Mouse (Mus musculus): Measurements from ENCODE around the gene Robo3. TPM values are rescaled to one million over a fixed set of nuclear protein-coding genes. Genes with fewer than 3 reads are reported as not detected.
A peak's percentile ranks its signal among the peaks of the same experiment; 100 is the strongest.

Robo3 gene
- total and polyA plus RNA-seq, 3 experiments, result 0.29 TPM; not detected in 2

GRCm38 (mm10) chr9:37420676-37421075 is 12.4 kb downstream of the Robo3 start:
- intact Hi-C loops (cut with DNase I), result loop anchor here (2.0 to 5.0 kb wide), 3 partner anchors 14 to 73 kb away; partner anchors contain the start of gene Ccdc15
- Histone ChIP-seq H3K9ac (ENCODE audit: low read depth, low read length) (no peak overlapping the region), H3K79me2 (replicated peaks; ENCODE audit: control insufficient read depth, insufficient read depth, low read length) (no peaks in the 10 kb centered on the region), H3K27ac (no peak overlapping the region), H3K36me3 (ENCODE audit: control insufficient read depth, insufficient read depth, low read length) (no peaks in the 10 kb centered on the region), H3K4me3 (peak overlapping the region; percentile 25), H3K4me1 (ENCODE audit: control insufficient read depth, insufficient read depth, low read length) (no peaks in the 10 kb centered on the region), H3K27me3 (ENCODE audit: control insufficient read depth, insufficient read depth, low read length) (no peaks in the 10 kb centered on the region)
- WGBS, result under 1% methylated on average over 27 of the region's 27 CpGs
- TF ChIP-seq CTCF (IDR thresholded peaks at IDR 0.05) (peak; percentile 76), EP300 (IDR thresholded peaks at IDR 0.05; ENCODE audit: insufficient read depth, low read depth, low read length) (no peak)
- peak; percentile 84 to 89 for DNase-seq

- 57% methylated on average over 4 of the region's 4 CpGs for WGBS
- intact Hi-C loops (cut with DNase I), result no loop called here
Measured at GRCm38 (mm10) chr9:37418791-37419190, 14.3 kb downstream of the Robo3 start.

GRCm38 (mm10) chr9:37414666-37415065 is 18.4 kb downstream of the Robo3 start:
- intact Hi-C loops (cut with DNase I), result no loop called here
- TF ChIP-seq CTCF (IDR thresholded peaks at IDR 0.05) (no peak), EP300 (IDR thresholded peaks at IDR 0.05; ENCODE audit: insufficient read depth, low read depth, low read length) (no peak), POLR2A (IDR thresholded peaks at IDR 0.05; ENCODE audit: insufficient read depth, low read depth, low read length) (no peak)
- Histone ChIP-seq H3K36me3 (ENCODE audit: control insufficient read depth, insufficient read depth, low read length) (peaks cover 5% of the 10 kb centered on the region), H3K27ac (no peak overlapping the region; the same call in 1 of the 2 replicates), H3K27me3 (ENCODE audit: control insufficient read depth, insufficient read depth, low read length) (no peaks in the 10 kb centered on the region), H3K79me2 (replicated peaks; ENCODE audit: control insufficient read depth, insufficient read depth, low read length) (no peaks in the 10 kb centered on the region), H3K4me1 (ENCODE audit: control insufficient read depth, insufficient read depth, low read length) (no peaks in the 10 kb centered on the region), H3K4me3 (no peak overlapping the region), H3K9ac (ENCODE audit: low read depth, low read length) (no peak overlapping the region)
- DNase-seq, result no peak
- WGBS, result 54% methylated on average over 3 of the region's 3 CpGs

More at GRCm38 (mm10) chr9:37418791-37419190, 14.3 kb downstream of the Robo3 start:
- Histone ChIP-seq H3K9ac (ENCODE audit: low read depth, low read length) (no peak overlapping the region), H3K27ac (no peak overlapping the region), H3K4me1 (ENCODE audit: control insufficient read depth, insufficient read depth, low read length) (no peaks in the 10 kb centered on the region), H3K4me3 (no peak overlapping the region), H3K79me2 (replicated peaks; ENCODE audit: control insufficient read depth, insufficient read depth, low read length) (no peaks in the 10 kb centered on the region), H3K36me3 (ENCODE audit: control insufficient read depth, insufficient read depth, low read length) (no peaks in the 10 kb centered on the region), H3K27me3 (ENCODE audit: control insufficient read depth, insufficient read depth, low read length) (no peaks in the 10 kb centered on the region)
- no peak for TF ChIP-seq POLR2A (IDR thresholded peaks at IDR 0.05; ENCODE audit: insufficient read depth, low read depth, low read length)
- no peak for TF ChIP-seq EP300 (IDR thresholded peaks at IDR 0.05; ENCODE audit: insufficient read depth, low read depth, low read length)
- no peak for TF ChIP-seq CTCF (IDR thresholded peaks at IDR 0.05)
- DNase-seq, result no peak

- intact Hi-C loops (cut with DNase I), result no loop called here
- 61% methylated on average over 3 of the region's 3 CpGs for WGBS
- peaks cover 5% of the 10 kb centered on the region for H3K36me3 ChIP-seq (ENCODE audit: control insufficient read depth, insufficient read depth, low read length)
- TF ChIP-seq EP300 (IDR thresholded peaks at IDR 0.05; ENCODE audit: insufficient read depth, low read depth, low read length) (no peak), POLR2A (IDR thresholded peaks at IDR 0.05; ENCODE audit: insufficient read depth, low read depth, low read length) (no peak), CTCF (IDR thresholded peaks at IDR 0.05) (no peak)
- H3K79me2 ChIP-seq (replicated peaks; ENCODE audit: control insufficient read depth, insufficient read depth, low read length), result no peaks in the 10 kb centered on the region
- H3K27me3 ChIP-seq (ENCODE audit: control insufficient read depth, insufficient read depth, low read length), result no peaks in the 10 kb centered on the region
- no peak overlapping the region for H3K9ac ChIP-seq (ENCODE audit: low read depth, low read length)
- no peak overlapping the region for H3K27ac ChIP-seq
- H3K4me3 ChIP-seq, result no peak overlapping the region
- DNase-seq, result no peak
- H3K4me1 ChIP-seq (ENCODE audit: control insufficient read depth, insufficient read depth, low read length), result no peaks in the 10 kb centered on the region; the same call in 1 of the 2 replicates
Measured at GRCm38 (mm10) chr9:37412989-37413388, 20.1 kb downstream of the Robo3 start.

GRCm38 (mm10) chr9:37409698-37410445 is 23.2 kb downstream of the Robo3 start:
- peaks cover 14% of the 10 kb centered on the region for H3K36me3 ChIP-seq (ENCODE audit: control insufficient read depth, insufficient read depth, low read length)
- TF ChIP-seq EP300 (IDR thresholded peaks at IDR 0.05; ENCODE audit: insufficient read depth, low read depth, low read length) (no peak), POLR2A (IDR thresholded peaks at IDR 0.05; ENCODE audit: insufficient read depth, low read depth, low read length) (0 out of 2 replicates have a peak, but pooled peaks have one; percentile 4)
- H3K79me2 ChIP-seq (replicated peaks; ENCODE audit: control insufficient read depth, insufficient read depth, low read length), result no peaks in the 10 kb centered on the region
- peak overlapping the region; percentile 7; the same call in 1 of the 2 replicates for H3K27ac ChIP-seq
- no peaks in the 10 kb centered on the region for H3K27me3 ChIP-seq (ENCODE audit: control insufficient read depth, insufficient read depth, low read length)
- no peak overlapping the region for H3K9ac ChIP-seq (ENCODE audit: low read depth, low read length)
- H3K4me1 ChIP-seq (ENCODE audit: control insufficient read depth, insufficient read depth, low read length), result peaks cover 1% of the 10 kb centered on the region; the same call in 1 of the 2 replicates
- no peak overlapping the region for H3K4me3 ChIP-seq
- intact Hi-C loops (cut with DNase I), result no loop called here
- no peak for DNase-seq
- 64% methylated on average over 8 of the region's 8 CpGs for WGBS

- intact Hi-C loops (cut with DNase I), result loop anchor here (2.0 kb wide), 1 partner anchor 13 kb away; no protein-coding TSS in a partner anchor
- Histone ChIP-seq H3K4me1 (ENCODE audit: control insufficient read depth, insufficient read depth, low read length) (peaks cover 1% of the 10 kb centered on the region; the same call in 1 of the 2 replicates), H3K27me3 (ENCODE audit: control insufficient read depth, insufficient read depth, low read length) (no peaks in the 10 kb centered on the region), H3K36me3 (ENCODE audit: control insufficient read depth, insufficient read depth, low read length) (peaks cover 15% of the 10 kb centered on the region), H3K4me3 (no peak overlapping the region), H3K79me2 (replicated peaks; ENCODE audit: control insufficient read depth, insufficient read depth, low read length) (no peaks in the 10 kb centered on the region), H3K27ac (no peak overlapping the region), H3K9ac (ENCODE audit: low read depth, low read length) (no peak overlapping the region)
- no peak for TF ChIP-seq POLR2A (IDR thresholded peaks at IDR 0.05; ENCODE audit: insufficient read depth, low read depth, low read length)
- TF ChIP-seq CTCF (IDR thresholded peaks at IDR 0.05), result peak; percentile 46
- DNase-seq, result peak in 1 of 2 experiments; percentile 57
- WGBS, result 40% methylated on average over 19 of the region's 19 CpGs
Measured at GRCm38 (mm10) chr9:37407850-37408502, 25.1 kb downstream of the Robo3 start.

Data from heart, adult 2 months (tissue).